Mouse (Mus musculus) mesoderm, embryonic 11.5 days (tissue): ENCODE data around the gene Fbf1.

ENCODE experiments used
- DNase-seq: peaks from one replicate; pipeline ENCODE4 v3.0.0-alpha.2; 2012; ENCODE audit warnings: low read depth, low spot score

Gene Fbf1

DNA sequence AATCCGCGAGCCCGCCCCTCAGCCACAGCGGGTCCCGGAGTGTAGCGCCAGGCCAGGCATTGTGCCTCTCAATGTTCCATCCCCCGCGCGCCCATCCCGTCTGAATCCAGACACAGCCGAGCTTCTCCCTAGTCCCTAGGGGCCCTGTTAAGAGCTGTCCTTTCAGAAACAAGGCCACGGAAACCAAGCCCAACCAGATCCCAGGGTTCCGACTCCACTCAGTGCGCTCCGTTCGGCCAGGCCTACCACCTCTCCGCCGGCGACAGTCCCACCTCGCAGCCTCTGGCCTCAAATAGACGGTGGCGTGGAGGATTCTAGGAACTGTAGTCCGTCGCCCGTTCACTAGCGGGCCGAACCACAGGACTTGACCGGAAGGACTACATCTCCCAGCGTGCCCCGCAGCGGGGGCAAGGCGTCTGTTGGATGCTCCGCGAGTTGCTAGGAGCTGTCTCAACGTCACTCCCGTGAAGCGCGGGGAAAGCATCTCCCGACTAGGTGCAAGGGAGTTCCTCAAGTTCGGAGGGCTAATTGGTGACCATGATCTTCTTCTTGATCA is at the start of gene Fbf1:
Gene Fbf1, minus strand, starts transcription at position 283 of the 556 bp plus-strand sequence.
- peak; percentile 96 for DNase-seq

DNA sequence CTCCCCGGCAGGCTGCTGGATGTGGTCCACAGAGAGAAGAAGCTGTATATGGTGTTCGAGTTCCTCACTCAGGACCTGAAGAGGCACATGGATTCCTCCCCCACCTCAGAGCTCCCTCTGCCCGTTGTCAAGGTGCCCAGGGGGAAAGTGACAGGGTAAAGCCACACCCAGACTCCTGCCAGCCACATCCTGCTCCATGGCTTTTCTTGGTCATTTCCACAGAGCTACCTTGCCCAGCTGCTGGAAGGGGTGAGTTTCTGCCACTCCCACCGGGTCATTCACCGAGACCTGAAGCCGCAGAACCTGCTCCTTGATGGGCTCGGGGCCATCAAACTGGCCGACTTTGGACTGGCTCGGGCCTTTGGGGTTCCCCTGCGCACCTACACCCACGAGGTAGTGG is 48.6 kb upstream of the Fbf1 start:
- no peak for DNase-seq

- DNase-seq = no peak
Measured at GRCm38 (mm10) chr11:116215991-116216390, 48.0 kb upstream of the Fbf1 start.

DNA sequence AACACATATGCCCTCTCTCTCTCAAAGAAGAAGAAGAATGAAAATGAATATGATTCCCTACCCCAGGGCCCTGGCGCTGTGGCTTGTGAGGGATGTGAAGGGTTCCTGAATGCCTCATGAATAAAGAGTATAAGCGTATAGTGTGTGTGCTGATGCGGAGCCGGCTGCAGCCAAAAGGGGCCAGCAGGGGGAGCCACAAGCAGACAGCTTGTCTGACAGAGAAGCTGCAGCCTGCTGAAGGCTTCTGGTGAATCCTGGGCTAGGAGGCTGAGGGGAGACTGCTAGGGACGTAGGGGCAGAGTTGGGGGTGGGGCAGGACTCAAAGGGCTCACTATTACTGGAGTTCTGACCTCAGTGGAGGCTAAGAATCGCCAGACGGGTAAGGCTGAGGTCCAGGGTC is 47.2 kb upstream of the Fbf1 start:
- DNase-seq = no peak

DNA sequence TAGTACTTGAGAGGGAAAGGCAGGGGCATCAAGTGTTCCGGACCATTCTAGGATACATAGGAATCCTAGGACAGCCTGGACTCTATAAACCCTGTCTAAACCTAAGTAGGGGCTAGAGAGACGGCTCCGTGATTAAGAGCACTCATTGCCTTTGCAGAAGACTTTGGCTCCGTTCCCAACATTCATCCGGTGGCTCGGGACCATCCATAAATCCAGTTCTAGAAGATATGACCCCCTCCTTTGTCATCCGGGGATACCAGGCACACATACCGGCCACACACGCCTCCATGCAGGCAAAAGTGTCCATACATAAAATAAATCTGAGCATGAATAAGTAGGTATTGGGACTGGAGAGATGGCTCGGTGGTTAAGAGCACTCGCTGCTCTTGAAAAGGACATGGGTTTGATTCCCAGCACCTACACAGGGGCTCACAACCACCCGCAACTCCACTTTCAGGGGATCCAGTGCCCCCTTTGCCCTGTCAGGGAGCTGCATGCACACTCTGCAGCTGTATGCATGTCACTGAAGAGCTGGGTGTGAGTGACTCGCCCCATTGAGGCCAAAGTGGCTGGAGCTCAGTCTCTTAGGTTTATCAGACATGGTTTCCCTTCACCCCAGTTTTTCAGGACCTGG is 46.0 kb upstream of the Fbf1 start:
- no peak for DNase-seq

DNA sequence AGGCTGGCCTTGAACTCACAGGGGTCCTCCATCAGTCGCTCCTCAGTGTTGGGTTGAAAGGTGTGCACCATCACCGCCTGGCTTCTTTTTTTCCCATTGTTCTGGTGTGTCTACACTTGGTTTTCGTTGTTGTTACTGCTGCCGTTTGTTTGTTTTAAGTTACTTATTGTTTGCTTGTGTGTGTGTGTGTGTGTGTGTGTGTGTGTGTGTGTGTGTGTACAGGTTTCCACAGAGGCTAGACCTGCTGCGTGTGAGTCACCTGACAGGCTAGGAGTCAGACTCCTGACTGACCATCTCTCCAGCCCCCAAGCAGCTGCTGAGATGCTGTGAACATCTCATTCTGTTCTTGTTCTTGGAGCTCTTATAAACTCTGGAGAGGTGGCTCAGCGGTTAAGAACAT is 44.9 kb upstream of the Fbf1 start:
- no peak for DNase-seq

GRCm38 (mm10) chr11:116210696-116211095 is 42.7 kb upstream of the Fbf1 start:
- DNase-seq = no peak

DNA sequence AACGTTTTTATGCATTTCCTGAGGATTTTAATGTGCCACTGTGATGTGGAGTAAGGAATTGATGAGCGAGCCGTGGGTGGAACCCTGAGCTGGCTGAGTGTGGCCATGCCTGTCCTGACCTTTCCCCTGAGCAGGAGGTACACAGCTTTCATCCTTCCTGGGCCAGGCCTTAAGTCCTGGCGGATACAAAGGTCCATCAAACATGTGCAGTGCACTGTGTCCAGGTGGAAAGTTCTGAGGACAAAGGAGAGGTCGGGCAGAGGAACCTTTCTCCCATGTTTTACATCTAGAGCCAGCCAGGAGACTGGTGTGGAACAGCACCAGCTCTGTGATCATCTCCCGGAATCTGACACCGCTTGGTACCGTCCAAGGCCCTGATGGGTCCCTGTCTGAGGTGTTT is 41.3 kb upstream of the Fbf1 start:
- no peak for DNase-seq

DNA sequence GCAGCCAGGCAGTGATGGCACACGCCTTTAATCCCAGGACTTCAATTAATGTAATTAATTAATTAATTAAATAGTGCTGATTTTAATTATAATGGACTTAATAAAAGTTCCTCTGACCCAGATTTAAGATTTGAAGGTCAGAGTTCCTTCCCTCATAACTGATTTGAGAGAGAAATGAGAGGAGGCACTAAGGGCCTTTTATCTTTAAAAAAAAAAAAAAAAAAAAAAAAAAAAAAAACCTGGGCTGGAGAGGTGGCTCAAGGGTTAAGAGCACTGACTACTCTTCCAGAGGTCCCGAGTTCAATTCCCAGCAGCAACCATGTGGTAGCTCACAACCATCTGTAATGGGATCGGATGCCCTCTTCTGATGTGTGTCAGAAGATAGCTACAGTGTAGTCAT is 40.7 kb upstream of the Fbf1 start:
- DNase-seq = no peak

DNA sequence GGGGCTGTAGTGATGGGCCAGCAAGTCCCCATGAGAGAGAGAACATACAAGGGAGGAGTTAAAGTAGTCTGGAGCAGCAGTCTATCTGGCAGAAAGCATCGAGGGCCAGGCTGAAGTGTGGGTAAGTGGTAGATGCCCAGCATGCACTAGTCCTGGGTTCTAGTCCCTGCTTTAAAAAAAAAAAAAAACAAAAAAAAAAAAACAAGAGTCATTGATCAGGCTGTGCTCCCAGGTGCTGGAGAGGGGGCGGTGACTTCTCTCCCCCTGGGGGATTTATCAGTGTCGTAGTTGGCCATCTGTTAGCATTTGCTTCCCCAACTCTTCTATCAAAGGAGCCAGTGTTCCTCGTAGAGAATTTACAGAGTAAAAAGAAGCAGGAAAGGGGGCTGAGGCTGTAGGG is 38.7 kb upstream of the Fbf1 start:
- no peak for DNase-seq

DNA sequence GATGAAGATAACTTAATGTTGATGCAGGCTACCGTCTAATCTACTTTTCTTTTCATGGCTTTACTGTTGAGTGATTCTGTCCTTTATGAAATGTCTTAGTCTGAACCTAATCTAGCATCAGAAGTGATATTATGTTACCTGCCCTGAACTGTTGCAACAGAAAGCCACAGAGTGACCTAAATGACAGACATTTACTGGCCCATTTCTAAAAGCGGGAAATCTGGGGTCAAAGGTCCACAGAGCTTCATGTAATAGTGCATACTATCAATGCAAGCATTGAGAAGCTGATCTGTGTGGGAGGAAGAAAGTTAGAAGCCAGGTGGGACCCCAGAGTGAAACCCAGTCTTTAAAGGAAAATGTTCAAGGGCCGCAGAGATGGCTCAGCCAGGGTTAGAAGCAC is 35.2 kb upstream of the Fbf1 start:
- no peak for DNase-seq

DNA sequence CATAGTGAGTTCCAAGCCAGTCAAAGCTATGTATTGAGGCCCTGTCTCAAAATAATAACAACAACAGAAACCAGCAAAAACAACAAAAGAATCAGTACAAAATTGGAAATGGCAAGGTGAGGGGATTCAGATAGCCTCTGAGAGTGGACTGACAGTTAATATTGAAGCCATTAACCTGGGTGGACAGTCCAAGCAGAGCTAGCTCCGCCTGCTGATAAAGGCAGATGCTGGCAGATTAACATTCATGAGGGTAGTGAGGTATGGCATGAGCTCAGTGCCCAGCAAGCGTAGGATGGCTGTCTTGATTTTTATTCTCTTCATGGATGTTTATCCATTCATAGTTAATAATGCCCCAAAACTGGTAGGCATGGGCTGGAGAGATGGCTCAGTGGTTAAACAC is 33.2 kb upstream of the Fbf1 start:
- no peak for DNase-seq

DNA sequence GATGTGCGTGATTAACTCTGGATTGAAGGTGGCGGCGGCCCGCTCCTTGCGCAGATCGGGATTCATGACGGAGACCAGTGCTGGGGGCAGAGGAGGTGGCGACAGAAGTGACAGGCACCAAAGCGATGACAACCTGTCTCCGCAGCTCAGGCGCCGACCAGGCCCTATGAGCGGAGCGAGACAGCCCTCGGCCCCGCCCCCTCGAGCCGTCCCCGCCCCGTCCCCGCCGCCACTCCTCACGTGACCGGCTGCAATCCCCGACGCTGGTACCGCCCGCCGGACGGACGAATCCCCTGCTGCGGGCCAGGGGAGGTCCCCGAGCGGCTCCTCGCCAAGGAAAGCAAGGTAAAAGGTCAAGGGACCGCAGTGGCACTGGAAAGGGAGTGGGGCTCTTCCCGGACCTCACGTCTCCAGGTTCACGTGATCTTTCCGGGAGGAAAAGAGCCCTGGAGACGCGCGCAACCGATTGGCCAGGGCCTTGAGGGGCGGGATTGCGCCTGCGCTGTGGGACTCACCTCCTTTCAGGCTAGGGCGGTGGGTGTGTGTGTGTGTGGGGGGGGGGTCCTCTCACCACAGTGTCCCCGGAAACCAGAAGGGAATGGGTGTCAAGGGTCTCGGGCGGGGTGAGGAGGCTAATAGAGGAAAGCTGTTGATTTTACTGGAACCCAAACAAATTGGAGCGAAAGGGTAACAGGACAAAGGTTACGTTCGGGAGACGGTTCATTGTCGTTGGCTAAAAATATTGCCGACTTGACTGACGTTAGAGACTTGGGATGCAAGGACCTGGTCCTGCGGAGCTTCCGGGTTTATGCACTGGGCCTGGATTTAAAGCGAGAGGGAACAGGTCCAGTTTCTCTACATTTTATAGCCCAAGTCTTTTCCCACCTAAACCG is 30.9 kb upstream of the Fbf1 start, which contains the start of the genes Ten1 and Acox1:
Gene Ten1, plus strand, starts transcription at position 217 of the 893 bp plus-strand sequence.
Gene Acox1, minus strand, starts transcription at position 407 of the 893 bp plus-strand sequence.
- peak; percentile 96 for DNase-seq

- DNase-seq = no peak
Measured at GRCm38 (mm10) chr11:116198132-116198531, 30.2 kb upstream of the Fbf1 start.

DNA sequence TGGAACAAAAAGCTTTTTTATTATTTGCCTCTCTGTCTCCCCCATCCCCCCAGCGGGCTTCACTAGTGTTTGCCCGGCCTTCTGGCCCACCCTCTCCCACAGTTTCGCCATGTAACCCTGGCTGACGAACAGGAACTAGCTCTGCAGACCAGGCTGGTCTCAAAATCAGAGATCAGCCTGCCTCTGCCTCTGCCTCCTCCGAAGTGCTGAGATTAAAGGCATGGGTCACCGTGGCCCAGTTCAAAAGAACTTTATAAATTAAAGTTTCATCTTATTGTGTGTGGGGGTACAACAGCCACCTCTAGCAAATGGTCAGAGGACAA is 29.6 kb upstream of the Fbf1 start:
- no peak for DNase-seq

DNA sequence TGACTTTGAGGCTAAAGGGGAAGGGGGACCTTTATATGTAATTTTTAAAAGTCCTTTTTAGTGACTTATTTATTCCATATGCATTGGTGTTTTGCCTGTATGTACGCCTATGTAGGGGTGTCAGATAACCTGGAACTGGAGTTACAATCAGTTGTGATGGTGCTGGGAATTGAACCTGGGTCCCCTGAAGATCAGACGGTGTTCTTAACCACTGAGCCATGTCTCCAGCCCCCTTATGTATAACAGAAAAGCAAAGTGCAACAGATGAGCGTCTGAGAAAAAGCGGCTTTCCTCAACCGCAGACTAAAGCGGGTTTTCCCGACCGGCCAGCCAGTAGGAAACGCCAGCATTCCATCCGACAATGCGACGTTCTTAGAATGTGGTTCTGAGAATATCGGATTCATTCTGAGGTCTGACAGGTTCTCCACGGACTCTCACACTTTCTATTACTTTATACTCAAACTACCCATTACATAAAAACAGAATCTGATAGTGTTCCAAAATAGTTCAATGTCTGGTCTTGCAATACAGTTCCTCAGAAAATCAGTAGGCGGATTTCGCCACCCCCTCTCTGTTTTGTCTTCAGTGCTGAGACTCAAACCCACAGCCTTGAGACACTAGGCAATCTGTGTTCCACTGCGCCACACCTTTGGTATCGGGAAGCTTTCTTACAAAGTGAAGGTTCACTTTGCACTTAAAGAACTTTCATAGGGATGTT is 29.1 kb upstream of the Fbf1 start:
- DNase-seq = no peak

GRCm38 (mm10) chr11:116196336-116196735 is 28.4 kb upstream of the Fbf1 start:
- no peak for DNase-seq

- DNase-seq = no peak
Measured at GRCm38 (mm10) chr11:116195252-116195651, 27.3 kb upstream of the Fbf1 start.

GRCm38 (mm10) chr11:116194619-116195018 is 26.7 kb upstream of the Fbf1 start:
- no peak for DNase-seq

DNA sequence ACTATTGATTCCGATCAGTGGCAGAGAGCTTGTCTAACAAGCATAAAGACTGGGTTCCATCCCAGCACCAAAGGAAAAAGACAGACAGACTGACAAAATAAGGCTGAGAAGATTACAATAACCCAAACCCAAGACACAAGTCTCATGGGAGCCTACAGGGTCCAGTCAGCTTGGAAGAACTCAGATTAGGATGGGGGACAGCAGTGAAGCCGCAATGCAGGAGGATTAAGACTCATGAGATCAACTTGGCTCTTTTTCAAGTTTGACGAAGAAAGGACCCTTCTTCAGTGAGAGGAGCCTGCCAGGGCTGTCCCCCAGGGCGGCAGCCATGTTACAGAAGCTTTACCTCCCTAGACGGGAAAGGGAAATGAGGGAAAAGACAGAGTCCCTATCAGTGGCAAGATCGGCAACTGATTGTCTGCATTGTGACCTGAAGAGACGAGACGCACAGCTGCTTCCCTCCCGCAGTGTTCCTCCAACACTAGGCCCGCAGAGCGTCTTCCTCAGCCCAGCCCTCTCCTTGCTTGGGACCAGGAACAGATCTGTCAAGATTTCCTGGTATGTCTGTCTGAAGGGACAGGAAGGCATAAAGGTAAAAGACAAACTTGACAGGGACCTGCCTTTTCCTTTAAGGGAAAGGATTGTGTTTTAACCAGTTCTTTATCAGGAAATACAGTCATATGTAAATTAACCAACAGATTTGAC is 19.4 kb upstream of the Fbf1 start:
- no peak for DNase-seq

DNA sequence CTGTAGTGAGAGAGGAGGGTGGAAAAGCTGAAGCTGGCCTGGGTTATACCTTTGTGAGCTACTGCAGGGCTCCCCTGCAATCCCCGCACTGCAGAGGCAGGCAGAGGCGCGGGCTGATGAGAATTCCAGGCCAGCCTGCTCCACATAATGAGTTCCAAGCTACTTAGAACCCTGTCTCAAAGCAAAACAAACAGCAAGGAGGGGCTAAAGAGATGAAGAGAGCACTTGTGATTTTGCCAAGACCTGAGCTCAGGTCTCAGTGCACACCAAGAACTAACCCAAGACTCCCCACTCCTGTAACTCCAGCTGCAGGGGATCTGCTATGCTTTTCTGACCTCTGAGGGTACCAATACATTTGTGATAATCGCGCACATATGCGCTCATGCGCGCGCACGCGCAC is 18.4 kb upstream of the Fbf1 start:
- DNase-seq = no peak

- no peak for DNase-seq
Measured at GRCm38 (mm10) chr11:116185836-116186235, 17.9 kb upstream of the Fbf1 start.
